In genomic region chr11:117882208-117882607, GRCm38 (mm10) we compare ENCODE assay signal across 12 mouse cellular contexts. TPM values are rescaled to one million over a fixed set of nuclear protein-coding genes. Genes with fewer than 3 reads are reported as not detected.
DNase-seq lines count a peak whose midpoint lies in the region; ATAC-seq and TF ChIP-seq lines count a peak whose summit lies in the region.
"Had no signal": no experiment of that assay in that cellular context is flagged by ENCODE, and none has a peak within 500 bp of the region (broad histone marks: within the 10 kb centered on the region; RNA-seq: fewer than 3 reads in every experiment).

No protein-coding gene starts in this region.

- DNase-seq in heart, embryonic 10.5 days (ENCODE audit: low spot score): no peak
- no peak for DNase-seq in heart, adult 2 months
- peak; percentile 24 for DNase-seq in midbrain, postnatal 0 days (ENCODE audit: low spot score)
- DNase-seq in liver, postnatal 0 days: no peak
- DNase-seq in spleen, adult 12 weeks (ENCODE audit: low spot score): no peak
- no peak for DNase-seq in left cerebral cortex, postnatal 14 days (ENCODE audit: low spot score in 2 of 2)
- DNase-seq: layer of hippocampus, postnatal 36 days had no signal

- no peak for ATAC-seq in midbrain, postnatal 0 days (ENCODE audit: low FRiP score)
- ATAC-seq in midbrain, embryonic 15.5 days (replicated peaks): no peak
- no peak for ATAC-seq in liver, postnatal 0 days
- ATAC-seq in forebrain, embryonic 12.5 days (ENCODE audit: low FRiP score): no peak

- no peaks in the 10 kb centered on the region for H3K79me2 ChIP-seq in heart, adult 2 months (replicated peaks; ENCODE audit: control insufficient read depth, insufficient read depth, low read length)

- WGBS in heart, embryonic 10.5 days: 68% methylated on average over 1 of the region's 1 CpGs
- WGBS in heart, adult 2 months: 72% methylated on average over 1 of the region's 1 CpGs
- WGBS in midbrain, postnatal 0 days: 80% methylated on average over 1 of the region's 1 CpGs
- WGBS in midbrain, embryonic 15.5 days: 79% methylated on average over 1 of the region's 1 CpGs
- 54% methylated on average over 1 of the region's 1 CpGs for WGBS in liver, postnatal 0 days (ENCODE audit: insufficient replicate concordance)
- 82% methylated on average over 1 of the region's 1 CpGs for WGBS in forebrain, embryonic 12.5 days

- H3K27me3 ChIP-seq in heart, embryonic 10.5 days (ENCODE audit: insufficient read depth, poor library complexity, severe bottlenecking): peaks cover 17% of the 10 kb centered on the region
- no peaks in the 10 kb centered on the region for H3K27me3 ChIP-seq in heart, adult 2 months (ENCODE audit: control insufficient read depth, insufficient read depth, low read length)
- H3K27me3 ChIP-seq in midbrain, postnatal 0 days (ENCODE audit: insufficient read depth, low read length): no peaks in the 10 kb centered on the region
- no peaks in the 10 kb centered on the region for H3K27me3 ChIP-seq in midbrain, embryonic 15.5 days (replicated peaks)
- H3K27me3 ChIP-seq in liver, postnatal 0 days (ENCODE audit: insufficient read depth, low read length): no peaks in the 10 kb centered on the region
- H3K27me3 ChIP-seq in forebrain, embryonic 12.5 days: peaks cover 75% of the 10 kb centered on the region

- TF ChIP-seq EP300 in heart, adult 2 months (IDR thresholded peaks at IDR 0.05; ENCODE audit: insufficient read depth, low read depth, low read length): no peak
- no peak for TF ChIP-seq EP300 in liver, postnatal 0 days (IDR thresholded peaks at IDR 0.05; ENCODE audit: low read depth)

- no peaks in the 10 kb centered on the region for H3K36me3 ChIP-seq in heart, embryonic 10.5 days
- H3K36me3 ChIP-seq in heart, adult 2 months (ENCODE audit: control insufficient read depth, insufficient read depth, low read length): no peaks in the 10 kb centered on the region
- H3K36me3 ChIP-seq in midbrain, postnatal 0 days (ENCODE audit: insufficient read depth, low read length): no peaks in the 10 kb centered on the region
- H3K36me3 ChIP-seq in midbrain, embryonic 15.5 days (replicated peaks): no peaks in the 10 kb centered on the region
- H3K36me3 ChIP-seq in liver, postnatal 0 days (replicated peaks; ENCODE audit: insufficient read depth, low read length): no peaks in the 10 kb centered on the region
- no peaks in the 10 kb centered on the region for H3K36me3 ChIP-seq in forebrain, embryonic 12.5 days (replicated peaks)

- H3K4me2 ChIP-seq in midbrain, postnatal 0 days (ENCODE audit: low read depth, low read length, poor library complexity, severe bottlenecking): no peak overlapping the region
- H3K4me2 ChIP-seq in midbrain, embryonic 15.5 days: no peak overlapping the region
- H3K4me2 ChIP-seq in liver, postnatal 0 days (ENCODE audit: low read depth, low read length): no peak overlapping the region
- H3K4me2 ChIP-seq in forebrain, embryonic 12.5 days: no peak overlapping the region

- H3K4me3 ChIP-seq in heart, embryonic 10.5 days: no peak overlapping the region
- H3K4me3 ChIP-seq in heart, adult 2 months: no peak overlapping the region
- no peak overlapping the region for H3K4me3 ChIP-seq in midbrain, postnatal 0 days (ENCODE audit: low read depth, low read length)
- no peak overlapping the region for H3K4me3 ChIP-seq in midbrain, embryonic 15.5 days
- no peak overlapping the region for H3K4me3 ChIP-seq in liver, postnatal 0 days (ENCODE audit: low read depth, low read length)
- no peak overlapping the region for H3K4me3 ChIP-seq in forebrain, embryonic 12.5 days (replicated peaks)
- H3K4me3 ChIP-seq: myocyte had no signal

- TF ChIP-seq CTCF in heart, adult 2 months (IDR thresholded peaks at IDR 0.05): no peak
- TF ChIP-seq CTCF in midbrain, postnatal 0 days (IDR thresholded peaks at IDR 0.05): no peak
- TF ChIP-seq CTCF in liver, postnatal 0 days (IDR thresholded peaks at IDR 0.05; ENCODE audit: low read depth): no peak

- peak overlapping the region; percentile 74 for H3K27ac ChIP-seq in heart, embryonic 10.5 days
- H3K27ac ChIP-seq in heart, adult 2 months: no peak overlapping the region
- no peak overlapping the region for H3K27ac ChIP-seq in midbrain, postnatal 0 days (ENCODE audit: low read depth, low read length)
- no peak overlapping the region for H3K27ac ChIP-seq in midbrain, embryonic 15.5 days
- H3K27ac ChIP-seq in liver, postnatal 0 days (ENCODE audit: low read depth): peak overlapping the region; percentile 44
- no peak overlapping the region for H3K27ac ChIP-seq in forebrain, embryonic 12.5 days

- no peak overlapping the region for H3K9ac ChIP-seq in heart, adult 2 months (ENCODE audit: low read depth, low read length)
- no peak overlapping the region for H3K9ac ChIP-seq in midbrain, postnatal 0 days (replicated peaks; ENCODE audit: low read length, poor library complexity, severe bottlenecking)
- no peak overlapping the region for H3K9ac ChIP-seq in midbrain, embryonic 15.5 days
- H3K9ac ChIP-seq in liver, postnatal 0 days (replicated peaks): no peak overlapping the region
- no peak overlapping the region for H3K9ac ChIP-seq in forebrain, embryonic 12.5 days

- intact Hi-C loops in heart, adult 2 months (cut with DNase I): no loop called here
- intact Hi-C loops in left cerebral cortex, postnatal 14 days (cut with DNase I): no loop called here

- H3K9me3 ChIP-seq in heart, embryonic 10.5 days: no peaks in the 10 kb centered on the region
- H3K9me3 ChIP-seq in midbrain, postnatal 0 days (ENCODE audit: low read length): no peaks in the 10 kb centered on the region
- H3K9me3 ChIP-seq in midbrain, embryonic 15.5 days: no peaks in the 10 kb centered on the region
- H3K9me3 ChIP-seq in liver, postnatal 0 days (ENCODE audit: low read length): no peaks in the 10 kb centered on the region
- no peaks in the 10 kb centered on the region for H3K9me3 ChIP-seq in forebrain, embryonic 12.5 days

- TF ChIP-seq POLR2A in heart, adult 2 months (IDR thresholded peaks at IDR 0.05; ENCODE audit: insufficient read depth, low read depth, low read length): no peak

- peaks cover 56% of the 10 kb centered on the region for H3K4me1 ChIP-seq in heart, embryonic 10.5 days
- peaks cover 11% of the 10 kb centered on the region for H3K4me1 ChIP-seq in heart, adult 2 months (ENCODE audit: control insufficient read depth, insufficient read depth, low read length)
- H3K4me1 ChIP-seq in midbrain, postnatal 0 days (ENCODE audit: insufficient read depth, low read length): no peaks in the 10 kb centered on the region; the same call in 1 of the 2 replicates
- peaks cover 20% of the 10 kb centered on the region for H3K4me1 ChIP-seq in midbrain, embryonic 15.5 days
- H3K4me1 ChIP-seq in liver, postnatal 0 days (ENCODE audit: insufficient read depth): peaks cover 48% of the 10 kb centered on the region
- H3K4me1 ChIP-seq in forebrain, embryonic 12.5 days: peaks cover 32% of the 10 kb centered on the region

RNA-seq across cellular contexts. Expression of gene Tha1, which starts 8.9 kb away (rescaled TPM):
- 4.0 and 4.3 TPM in 2 replicates for polyA plus RNA-seq in heart, embryonic 10.5 days (2016; fragmentation: Nextera tagmentation; extraction: Ambion mirVana)
- 1 to 10 TPM; 9.2 to 9.3 TPM for total RNA-seq in heart, adult 2 months (2021)
- polyA plus RNA-seq in heart, adult 2 months (2012; rRNA removed): 11.2 and 14.6 TPM in 2 replicates
- total RNA-seq in midbrain, postnatal 0 days (2014; rRNA removed): 3.8 and 4.2 TPM in 2 replicates
- polyA plus RNA-seq in midbrain, postnatal 0 days (2015; fragmentation: Nextera tagmentation; extraction: Ambion mirVana): 3.0 and 3.5 TPM in 2 replicates
- polyA plus RNA-seq in midbrain, embryonic 15.5 days (2015; fragmentation: Nextera tagmentation; extraction: Ambion mirVana): 5.3 and 5.6 TPM in 2 replicates
- polyA plus RNA-seq in liver, postnatal 0 days (2015; fragmentation: Nextera tagmentation; extraction: Ambion mirVana): 6.6 and 7.1 TPM in 2 replicates
- 1 to 10 TPM; 3.4 to 5.1 TPM for total RNA-seq in left cerebral cortex, postnatal 14 days (2021)
- 2.9 and 3.9 TPM in 2 replicates for polyA plus RNA-seq in forebrain, embryonic 12.5 days (2016; fragmentation: Nextera tagmentation; extraction: Ambion mirVana)

RNA-seq across cellular contexts. Expression of gene Tmem235, which starts 21.7 kb away (rescaled TPM):
- polyA plus RNA-seq in heart, embryonic 10.5 days (2016; fragmentation: Nextera tagmentation; extraction: Ambion mirVana): not detected in 2 replicates
- total RNA-seq in heart, adult 2 months (2021): not detected
- not detected in 2 replicates for polyA plus RNA-seq in heart, adult 2 months (2012; rRNA removed)
- 0.16 TPM in 1 of 2 replicates, not detected in the other for total RNA-seq in midbrain, postnatal 0 days (2014; rRNA removed)
- polyA plus RNA-seq in midbrain, postnatal 0 days (2015; fragmentation: Nextera tagmentation; extraction: Ambion mirVana): not detected in 2 replicates
- not detected in 2 replicates for polyA plus RNA-seq in midbrain, embryonic 15.5 days (2015; fragmentation: Nextera tagmentation; extraction: Ambion mirVana)
- polyA plus RNA-seq in liver, postnatal 0 days (2015; fragmentation: Nextera tagmentation; extraction: Ambion mirVana): not detected in 2 replicates
- not detected for total RNA-seq in left cerebral cortex, postnatal 14 days (2021)
- polyA plus RNA-seq in forebrain, embryonic 12.5 days (2016; fragmentation: Nextera tagmentation; extraction: Ambion mirVana): not detected in 2 replicates
- total RNA-seq: adrenal gland, postnatal 36 days; gastrocnemius, adult 18-20 months had no signal
- polyA plus RNA-seq: myocyte had no signal

RNA-seq across cellular contexts. Expression of gene Birc5, which starts 33.2 kb away (rescaled TPM):
- 275 and 334 TPM in 2 replicates for polyA plus RNA-seq in heart, embryonic 10.5 days (2016; fragmentation: Nextera tagmentation; extraction: Ambion mirVana)
- under 1 TPM; 0.18 to 0.80 TPM for total RNA-seq in heart, adult 2 months (2021)
- 0.35 and 0.79 TPM in 2 replicates for polyA plus RNA-seq in heart, adult 2 months (2012; rRNA removed)
- total RNA-seq in midbrain, postnatal 0 days (2014; rRNA removed): 3.2 and 6.0 TPM in 2 replicates
- polyA plus RNA-seq in midbrain, postnatal 0 days (2015; fragmentation: Nextera tagmentation; extraction: Ambion mirVana): 13.1 and 13.2 TPM in 2 replicates
- polyA plus RNA-seq in midbrain, embryonic 15.5 days (2015; fragmentation: Nextera tagmentation; extraction: Ambion mirVana): 29.4 and 32.8 TPM in 2 replicates
- 193 and 197 TPM in 2 replicates for polyA plus RNA-seq in liver, postnatal 0 days (2015; fragmentation: Nextera tagmentation; extraction: Ambion mirVana)
- 1 to 10 TPM; 1.6 to 1.7 TPM for total RNA-seq in left cerebral cortex, postnatal 14 days (2021)
- 282 and 293 TPM in 2 replicates for polyA plus RNA-seq in forebrain, embryonic 12.5 days (2016; fragmentation: Nextera tagmentation; extraction: Ambion mirVana)
- total RNA-seq: gastrocnemius, adult 18-20 months had no signal

RNA-seq across cellular contexts. Expression of gene Tk1, which starts 56.3 kb away (rescaled TPM):
- 124 and 134 TPM in 2 replicates for polyA plus RNA-seq in heart, embryonic 10.5 days (2016; fragmentation: Nextera tagmentation; extraction: Ambion mirVana)
- total RNA-seq in heart, adult 2 months (2021): 1 to 10 TPM; 1.9 to 2.0 TPM
- polyA plus RNA-seq in heart, adult 2 months (2012; rRNA removed): 3.0 and 3.7 TPM in 2 replicates
- 6.3 and 8.8 TPM in 2 replicates for total RNA-seq in midbrain, postnatal 0 days (2014; rRNA removed)
- 6.0 and 6.5 TPM in 2 replicates for polyA plus RNA-seq in midbrain, postnatal 0 days (2015; fragmentation: Nextera tagmentation; extraction: Ambion mirVana)
- 15.3 and 19.7 TPM in 2 replicates for polyA plus RNA-seq in midbrain, embryonic 15.5 days (2015; fragmentation: Nextera tagmentation; extraction: Ambion mirVana)
- 96.8 and 101 TPM in 2 replicates for polyA plus RNA-seq in liver, postnatal 0 days (2015; fragmentation: Nextera tagmentation; extraction: Ambion mirVana)
- 1 to 10 TPM; 1.3 to 1.4 TPM for total RNA-seq in left cerebral cortex, postnatal 14 days (2021)
- 110 and 115 TPM in 2 replicates for polyA plus RNA-seq in forebrain, embryonic 12.5 days (2016; fragmentation: Nextera tagmentation; extraction: Ambion mirVana)

RNA-seq across cellular contexts. Expression of gene Afmid, which starts 56.5 kb away (rescaled TPM):
- polyA plus RNA-seq in heart, embryonic 10.5 days (2016; fragmentation: Nextera tagmentation; extraction: Ambion mirVana): 8.8 and 13.5 TPM in 2 replicates
- 1 to 10 TPM; 2.5 to 3.2 TPM for total RNA-seq in heart, adult 2 months (2021)
- 11.8 and 14.3 TPM in 2 replicates for polyA plus RNA-seq in heart, adult 2 months (2012; rRNA removed)
- total RNA-seq in midbrain, postnatal 0 days (2014; rRNA removed): 5.1 and 11.1 TPM in 2 replicates
- 9.1 and 10.4 TPM in 2 replicates for polyA plus RNA-seq in midbrain, postnatal 0 days (2015; fragmentation: Nextera tagmentation; extraction: Ambion mirVana)
- 4.9 and 5.4 TPM in 2 replicates for polyA plus RNA-seq in midbrain, embryonic 15.5 days (2015; fragmentation: Nextera tagmentation; extraction: Ambion mirVana)
- 32.9 and 34.4 TPM in 2 replicates for polyA plus RNA-seq in liver, postnatal 0 days (2015; fragmentation: Nextera tagmentation; extraction: Ambion mirVana)
- 1 to 10 TPM; 7.0 to 8.4 TPM for total RNA-seq in left cerebral cortex, postnatal 14 days (2021)
- polyA plus RNA-seq in forebrain, embryonic 12.5 days (2016; fragmentation: Nextera tagmentation; extraction: Ambion mirVana): 5.6 and 5.9 TPM in 2 replicates

Comparison
In these comparisons a context has a peak if more than half of its experiments do, and no peak if none do; other contexts are left out.
1. H3K27ac ChIP-seq: peak in heart, embryonic 10.5 days (single experiment) and liver, postnatal 0 days (single experiment); none in heart, adult 2 months (single experiment), midbrain, postnatal 0 days (single experiment), midbrain, embryonic 15.5 days (single experiment) and forebrain, embryonic 12.5 days (single experiment).